Mouse (Mus musculus) midbrain, embryonic 13.5 days (tissue): ENCODE data around the gene Apon. TPM values are rescaled to one million over a fixed set of nuclear protein-coding genes. Genes with fewer than 3 reads are reported as not detected.

Source experiments
- ATAC-seq: fragments of 200-750 bp; cut with Nextera tagmentation; 2 replicates; pipeline ENCODE4 v1.8.0; 2017; ENCODE audit warnings: mild to moderate bottlenecking, moderate TSS enrichment, moderate library complexity
- H3K27ac ChIP-seq: fragments of 300-500 bp; sonication (generic); 2 replicates; pipeline ENCODE4 v1.5.1; 2015; ENCODE audit warnings: inconsistent platforms, mild to moderate bottlenecking, moderate library complexity
- H3K27me3 ChIP-seq: fragments of 300-500 bp; sonication (generic); 2 replicates; pipeline ENCODE4 v1.6.1; 2015; ENCODE audit warnings: mild to moderate bottlenecking, inconsistent platforms
- H3K36me3 ChIP-seq: fragments of 300-500 bp; sonication (generic); 2 replicates; pipeline ENCODE4 v1.6.1; 2015; ENCODE audit warnings: mild to moderate bottlenecking, inconsistent platforms
- H3K4me1 ChIP-seq: fragments of 300-500 bp; sonication (generic); replicated peaks from 2 replicates; pipeline ENCODE4 v1.6.1; 2015; ENCODE audit warnings: inconsistent platforms
- H3K4me2 ChIP-seq: fragments of 300-500 bp; sonication (generic); replicated peaks from 2 replicates; pipeline ENCODE4 v1.6.1; 2015; ENCODE audit warnings: moderate library complexity, mild to moderate bottlenecking, inconsistent platforms
- H3K4me3 ChIP-seq: fragments of 300-500 bp; sonication (generic); replicated peaks from 2 replicates; pipeline ENCODE4 v1.5.1; 2015; ENCODE audit warnings: mild to moderate bottlenecking, inconsistent platforms
- H3K9ac ChIP-seq: fragments of 300-500 bp; sonication (generic); replicated peaks from 2 replicates; pipeline ENCODE4 v1.6.1; 2015; ENCODE audit warnings: mild to moderate bottlenecking, inconsistent platforms
- H3K9me3 ChIP-seq: fragments of 300-500 bp; sonication (generic); 2 replicates; pipeline ENCODE4 v1.6.1; 2016; ENCODE audit warnings: mild to moderate bottlenecking, inconsistent platforms
- WGBS: fragments of 180-500 bp; shearing (Covaris S2); methylation state at CpG from one replicate; pipeline ENCODE4 v1.1.7; 2015; 5-methylcytosine and 5-hydroxymethylcytosine counted together
- polyA plus RNA-seq: library from polyadenylated mRNA; unstranded; fragments of >200 nt; fragmentation: Nextera tagmentation; extraction: Ambion mirVana; gene quantifications from 2 replicates; pipeline ENCODE4 v1.2.1, GENCODE M21; 2015

The Apon gene
- polyA plus RNA-seq, 1 experiment from 2014 or later: 0.15 TPM

DNA sequence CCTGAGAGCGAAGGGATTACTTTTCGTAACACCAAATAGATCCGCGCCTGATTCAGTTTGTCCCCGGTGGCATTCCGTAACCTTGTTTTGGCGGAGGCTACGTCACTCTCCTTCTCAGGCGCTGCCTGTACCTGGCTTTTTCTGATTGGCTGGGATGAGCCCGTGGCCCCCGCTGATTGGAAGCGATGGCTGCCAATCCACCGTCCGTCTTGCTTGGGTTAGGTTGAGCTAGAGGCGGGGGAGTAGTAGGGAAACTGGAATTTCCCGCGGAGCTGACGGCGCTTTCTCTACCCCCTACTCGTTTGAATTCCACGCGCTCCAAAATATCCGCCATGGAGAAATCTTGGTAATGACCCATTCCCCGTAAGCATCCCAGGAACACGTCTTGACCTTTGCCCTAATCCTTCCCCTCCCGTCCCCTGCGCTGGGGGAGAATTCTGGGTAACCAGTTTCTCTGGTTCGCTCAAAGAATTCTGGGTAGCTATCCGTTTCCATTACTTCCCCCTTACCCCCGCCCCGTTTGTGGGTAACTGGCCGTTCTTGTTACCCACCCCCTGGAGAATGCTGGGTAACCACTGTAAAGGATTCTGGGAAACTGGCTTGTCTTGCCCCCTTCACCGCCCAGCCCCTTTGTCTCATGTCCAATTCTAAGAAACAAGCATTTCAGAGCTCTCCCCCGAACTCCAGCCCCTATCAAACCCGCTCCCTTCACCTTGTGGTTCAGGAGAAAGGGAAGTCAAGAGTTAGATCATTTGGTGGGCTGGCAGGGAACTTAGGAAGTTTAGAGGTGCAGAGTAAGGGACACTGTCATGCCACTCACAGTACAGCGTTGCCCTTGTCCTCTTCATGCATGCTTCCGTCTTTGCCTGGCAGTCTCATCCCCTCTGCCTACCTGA, 49.5 kb downstream of the Apon start, which contains the start of gene Pan2:
Gene Pan2 (plus strand): TSS at position 210 of the 896 bp plus-strand sequence.
- Histone ChIP-seq H3K9me3 (no peaks in the 10 kb centered on the region), H3K27ac (peak within 1 kb of the TSS; percentile 95), H3K27me3 (no peaks in the 10 kb centered on the region), H3K4me1 (peaks cover 21% of the 10 kb centered on the region), H3K4me2 (peak within 1 kb of the TSS; percentile 74), H3K4me3 (peak within 1 kb of the TSS; percentile 59), H3K36me3 (peaks cover 6% of the 10 kb centered on the region), H3K9ac (peak within 1 kb of the TSS; percentile 85)
- WGBS: under 1% methylated on average over 37 of the region's 37 CpGs
- ATAC-seq: peak; percentile 99

Other genes starting within 250 kb of the Apon start
- not detected in 2 replicates for gene Hsd17b6, start 246.5 kb upstream of the Apon start, polyA plus RNA-seq
- gene Prim1, start 238.9 kb upstream of the Apon start, polyA plus RNA-seq: 44.8 and 49.4 TPM in 2 replicates
- 643 and 661 TPM in 2 replicates for gene Naca, start 218.5 kb upstream of the Apon start, polyA plus RNA-seq
- 443 and 496 TPM in 2 replicates for gene Ptges3, start 195.1 kb upstream of the Apon start, polyA plus RNA-seq
- gene Atp5b, start 170.8 kb upstream of the Apon start, polyA plus RNA-seq: 2,005 and 2,018 TPM in 2 replicates
- gene Baz2a, start 162.5 kb upstream of the Apon start, polyA plus RNA-seq: 13.8 and 13.9 TPM in 2 replicates
- 9.8 and 10.9 TPM in 2 replicates for gene Rbms2, start 73.8 kb upstream of the Apon start, polyA plus RNA-seq
- gene Gls2, start 59.6 kb upstream of the Apon start, polyA plus RNA-seq: 1.1 and 1.4 TPM in 2 replicates
- 19.6 and 21.2 TPM in 2 replicates for gene Spryd4, start 42.3 kb upstream of the Apon start, polyA plus RNA-seq
- gene Mip, start 28.3 kb upstream of the Apon start, polyA plus RNA-seq: 0.16 and 0.32 TPM in 2 replicates
- gene Timeless, start 22.0 kb upstream of the Apon start, polyA plus RNA-seq: 27.7 and 28.6 TPM in 2 replicates
- not detected in 2 replicates for gene Apof, start 14.6 kb downstream of the Apon start, polyA plus RNA-seq
- gene Stat2, start 16.5 kb downstream of the Apon start, polyA plus RNA-seq: 19.3 and 20.0 TPM in 2 replicates
- gene Il23a, start 44.7 kb downstream of the Apon start, polyA plus RNA-seq: 0.16 TPM in 1 of 2 replicates, not detected in the other
- 28.6 and 30.4 TPM in 2 replicates for gene Pan2, start 49.2 kb downstream of the Apon start, polyA plus RNA-seq
- 225 and 230 TPM in 2 replicates for gene Cnpy2, start 68.4 kb downstream of the Apon start, polyA plus RNA-seq
- gene Cs, start 83.6 kb downstream of the Apon start, polyA plus RNA-seq: 213 and 225 TPM in 2 replicates
- 28.2 and 34.3 TPM in 2 replicates for gene Coq10a, start 114.9 kb downstream of the Apon start, polyA plus RNA-seq
- gene Ankrd52, start 123.0 kb downstream of the Apon start, polyA plus RNA-seq: 13.0 and 14.8 TPM in 2 replicates
- gene Slc39a5, start 147.1 kb downstream of the Apon start, polyA plus RNA-seq: 0.18 and 0.22 TPM in 2 replicates
- gene Nabp2, start 157.4 kb downstream of the Apon start, polyA plus RNA-seq: 142 and 153 TPM in 2 replicates
- gene Rnf41, start 157.6 kb downstream of the Apon start, polyA plus RNA-seq: 81.5 and 85.9 TPM in 2 replicates
- gene Smarcc2, start 205.2 kb downstream of the Apon start, polyA plus RNA-seq: 200 and 212 TPM in 2 replicates
- 836 and 885 TPM in 2 replicates for gene Myl6, start 240.0 kb downstream of the Apon start, polyA plus RNA-seq
- 3.4 and 4.3 TPM in 2 replicates for gene Myl6b, start 244.6 kb downstream of the Apon start, polyA plus RNA-seq